Mouse (Mus musculus) thymus, adult 2 months (tissue): ENCODE data around the gene Cog6.

Experiments used
- CTCF ChIP-seq: fragments of 200-500 bp; IDR thresholded peaks from 2 replicates; pipeline ENCODE4 v1.5.1; 2012; ENCODE audit warnings: mild to moderate bottlenecking, control low read depth, low read length, moderate library complexity, borderline replicate concordance; ENCODE audit not compliant: control insufficient read depth, poor library complexity, insufficient read depth; ENCODE audit errors: extremely low read depth
- POLR2A ChIP-seq: fragments of 200-500 bp; IDR thresholded peaks from 2 replicates; pipeline ENCODE4 v1.6.1; 2012; ENCODE audit warnings: mild to moderate bottlenecking, low read length, control low read depth, moderate library complexity; ENCODE audit not compliant: control insufficient read depth, poor library complexity, insufficient read depth; ENCODE audit errors: extremely low read depth

DNA sequence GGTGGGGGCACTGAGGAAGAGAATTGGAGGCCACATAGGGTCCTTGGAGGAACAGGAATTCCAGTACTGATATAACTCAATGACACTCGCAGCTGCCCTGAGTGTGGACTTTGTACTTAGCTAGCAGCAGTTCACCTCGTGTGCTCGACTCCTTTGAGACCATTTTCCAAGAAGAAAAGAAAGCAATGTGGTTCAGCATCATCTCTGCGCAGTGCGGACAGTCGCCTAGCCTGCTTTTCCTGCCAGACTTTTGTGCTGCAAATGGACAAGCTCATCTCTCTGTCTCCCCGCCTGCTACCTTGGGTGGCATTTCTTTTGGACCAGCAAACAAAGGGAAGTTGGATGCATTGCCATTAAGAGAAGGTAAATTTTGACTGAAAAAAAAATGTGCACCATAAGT is 52.8 kb downstream of the Cog6 start:
- TF ChIP-seq CTCF, result no peak
- no peak for TF ChIP-seq POLR2A
